Mouse (Mus musculus) cerebellum, adult 2 months (tissue): ENCODE results near the gene Ank2.

Experiments used
- CTCF ChIP-seq: fragments of 200-500 bp; IDR thresholded peaks from 2 replicates; pipeline ENCODE4 v1.5.1; 2011; ENCODE audit warnings: low read depth, mild to moderate bottlenecking, control low read depth, low read length, moderate library complexity, borderline replicate concordance; ENCODE audit not compliant: insufficient read depth
- POLR2A ChIP-seq: fragments of 200-500 bp; IDR thresholded peaks from 2 replicates; pipeline ENCODE4 v1.6.1; 2011; ENCODE audit warnings: low read length, control low read depth, borderline replicate concordance; ENCODE audit not compliant: insufficient read depth

GRCm38 (mm10) chr3:126944081-126944480, 555.1 kb downstream of the Ank2 start:
- TF ChIP-seq POLR2A = no peak
- TF ChIP-seq CTCF = no peak
